Mouse (Mus musculus) embryonic facial prominence, embryonic 14.5 days (tissue): ENCODE measurements around the gene Cbx4. TPM values are rescaled to one million over a fixed set of nuclear protein-coding genes. Genes with fewer than 3 reads are reported as not detected.
A peak's percentile ranks its signal among the peaks of the same experiment; 100 is the strongest.

Source experiments
- ATAC-seq: fragments of 200-750 bp; cut with Nextera tagmentation; 2 replicates; pipeline ENCODE4 v1.8.0; 2017; ENCODE audit warnings: low read depth, moderate number of reproducible peaks, moderate TSS enrichment
- DNase-seq: peaks from one replicate; pipeline ENCODE4 v3.0.0-alpha.2; 2015; ENCODE audit warnings: low spot score
- H3K27ac ChIP-seq: fragments of 300-500 bp; sonication (generic); replicated peaks from 2 replicates; pipeline ENCODE4 v1.5.1; 2014; ENCODE audit warnings: low read depth, mild to moderate bottlenecking, low read length, moderate library complexity
- H3K27me3 ChIP-seq: fragments of 300-500 bp; sonication (generic); replicated peaks from 2 replicates; pipeline ENCODE4 v1.6.1; 2014; ENCODE audit warnings: low read length; ENCODE audit not compliant: control insufficient read depth, insufficient read depth
- H3K36me3 ChIP-seq: fragments of 300-500 bp; sonication (generic); 2 replicates; pipeline ENCODE4 v1.6.1; 2014; ENCODE audit warnings: low read length, mixed read lengths; ENCODE audit not compliant: control insufficient read depth, insufficient read depth
- H3K4me1 ChIP-seq: fragments of 300-500 bp; sonication (generic); 2 replicates; pipeline ENCODE4 v1.6.1; 2014; ENCODE audit warnings: antibody characterized with exemption, low read length; ENCODE audit not compliant: control insufficient read depth, insufficient read depth
- H3K4me2 ChIP-seq: fragments of 300-500 bp; sonication (generic); 2 replicates; pipeline ENCODE4 v1.6.1; 2014; ENCODE audit warnings: low read depth, mild to moderate bottlenecking, low read length, moderate library complexity, mixed read lengths
- H3K4me3 ChIP-seq: fragments of 300-500 bp; sonication (generic); 2 replicates; pipeline ENCODE4 v1.5.1; 2014; ENCODE audit warnings: low read depth, mild to moderate bottlenecking, low read length
- H3K9ac ChIP-seq: fragments of 300-500 bp; sonication (generic); 2 replicates; pipeline ENCODE4 v1.6.1; 2014; ENCODE audit warnings: low read depth, mild to moderate bottlenecking, low read length, moderate library complexity, mixed read lengths
- H3K9me3 ChIP-seq: fragments of 300-500 bp; sonication (generic); 2 replicates; pipeline ENCODE4 v1.6.1; 2016; ENCODE audit warnings: low read length; ENCODE audit not compliant: control insufficient read depth
- WGBS: fragments of 180-500 bp; shearing (Covaris S2); extraction: QIAGEN DNeasy Blood & Tissue Kit; methylation state at CpG from one replicate; pipeline ENCODE4 v1.1.7; 2014; 5-methylcytosine and 5-hydroxymethylcytosine counted together
- polyA plus RNA-seq: library from polyadenylated mRNA; unstranded; fragments of >200 nt; fragmentation: Nextera tagmentation; extraction: Ambion mirVana; gene quantifications from 2 replicates; pipeline ENCODE4 v1.2.1, GENCODE M21; 2014

Cbx4 gene
- polyA plus RNA-seq, 1 experiment from 2014 or later: 11.0 TPM

DNA sequence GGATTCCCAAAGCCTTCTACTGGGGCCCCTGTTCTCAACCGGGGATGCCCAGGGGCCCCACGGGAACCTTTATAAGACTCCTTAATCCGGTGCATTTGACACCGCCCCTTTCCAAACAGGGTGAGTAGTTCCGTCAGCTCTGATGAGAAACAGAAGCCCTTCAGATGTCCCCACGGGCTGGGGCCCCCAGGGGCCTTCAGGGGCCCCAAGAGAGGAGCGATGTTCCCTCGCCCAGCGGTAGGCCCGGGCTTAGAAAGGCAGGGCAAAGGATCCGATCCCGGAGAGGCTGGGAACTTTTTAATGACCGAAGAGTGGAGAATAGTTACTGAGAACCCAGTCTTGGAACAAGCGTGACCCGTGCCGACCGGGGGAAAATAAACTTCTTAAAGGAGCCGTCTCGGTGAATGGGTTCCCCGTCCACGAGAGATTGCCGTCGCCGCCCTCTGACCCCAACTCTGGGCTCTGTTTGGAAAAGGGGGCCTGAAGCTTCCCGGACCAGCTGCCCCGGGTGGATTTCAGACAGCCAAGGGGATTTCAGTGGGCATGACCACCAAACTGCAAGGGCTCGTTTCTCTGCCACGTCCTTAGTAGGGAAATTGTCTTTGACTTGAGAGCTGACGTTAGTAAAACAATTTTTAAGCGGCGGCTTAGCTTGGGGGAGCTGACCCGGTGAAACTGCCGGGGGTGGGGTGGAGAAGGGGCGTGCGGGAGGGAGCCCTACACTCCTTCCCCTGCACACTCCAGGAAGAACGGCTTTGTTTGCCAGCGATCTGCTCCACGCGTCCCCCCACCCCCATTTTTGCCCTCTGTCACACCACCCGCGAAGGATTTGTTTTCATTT, 3.4 kb upstream of the Cbx4 start:
- Histone ChIP-seq H3K9me3 (no peaks in the 10 kb centered on the region), H3K27me3 (peaks cover 41% of the 10 kb centered on the region), H3K4me2 (peak overlapping the region; percentile 99), H3K36me3 (no peaks in the 10 kb centered on the region), H3K27ac (no peak overlapping the region), H3K4me1 (peaks cover 42% of the 10 kb centered on the region), H3K9ac (no peak overlapping the region), H3K4me3 (peak overlapping the region; percentile 60)
- 2% methylated on average over 41 of the region's 41 CpGs for whole genome bisulfite sequencing
- ATAC-seq: no peak
- DNase-seq: no peak

DNA sequence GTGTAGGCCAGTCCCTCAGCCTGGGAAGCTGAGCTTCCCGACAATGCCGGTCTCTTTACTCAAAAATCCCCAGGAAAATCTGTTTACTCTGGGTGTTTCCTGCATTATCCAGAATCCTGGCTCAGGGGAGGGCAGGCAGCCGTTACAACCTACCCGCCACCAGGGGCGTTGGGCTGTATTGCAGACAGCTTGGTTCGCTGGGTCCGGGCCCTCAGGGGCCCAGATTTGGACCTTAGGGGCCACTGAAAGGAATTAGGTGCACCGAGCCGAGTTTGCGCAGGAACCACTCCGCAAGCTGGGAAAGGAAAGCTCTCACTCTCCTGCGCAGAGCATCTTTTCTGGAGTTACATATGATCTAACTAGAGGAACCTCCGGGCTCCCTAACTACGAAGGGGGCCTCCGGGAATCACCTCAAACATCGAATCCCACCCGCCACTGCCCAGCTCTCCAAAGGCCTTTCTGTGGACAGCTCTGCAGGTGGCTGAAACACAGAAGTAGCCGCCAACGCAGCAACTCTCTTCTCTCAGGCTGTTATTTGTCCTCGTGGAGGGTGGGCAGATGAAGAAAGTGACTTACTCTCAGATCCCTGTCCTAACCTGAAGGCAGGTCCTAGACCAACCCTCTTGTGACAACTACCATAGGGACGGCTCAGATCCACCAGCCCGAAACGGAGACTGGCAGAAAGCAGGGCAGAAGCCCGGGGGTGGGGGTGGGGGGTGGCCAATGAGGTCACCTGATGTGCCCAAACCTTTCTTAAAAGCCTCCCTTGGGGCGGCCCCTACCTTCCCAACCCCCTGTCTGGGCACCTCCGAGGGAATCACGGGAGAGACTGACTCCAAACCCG, 2.6 kb upstream of the Cbx4 start:
- Histone ChIP-seq H3K27ac (no peak overlapping the region), H3K4me3 (no peak overlapping the region; the same call in 1 of the 2 replicates), H3K9ac (no peak overlapping the region), H3K4me1 (peaks cover 51% of the 10 kb centered on the region), H3K27me3 (peaks cover 41% of the 10 kb centered on the region), H3K4me2 (peak overlapping the region; percentile 99; the same call in 1 of the 2 replicates), H3K9me3 (no peaks in the 10 kb centered on the region), H3K36me3 (no peaks in the 10 kb centered on the region)
- DNase-seq: no peak
- ATAC-seq: no peak
- WGBS: 2% methylated on average over 27 of the region's 28 CpGs

DNA sequence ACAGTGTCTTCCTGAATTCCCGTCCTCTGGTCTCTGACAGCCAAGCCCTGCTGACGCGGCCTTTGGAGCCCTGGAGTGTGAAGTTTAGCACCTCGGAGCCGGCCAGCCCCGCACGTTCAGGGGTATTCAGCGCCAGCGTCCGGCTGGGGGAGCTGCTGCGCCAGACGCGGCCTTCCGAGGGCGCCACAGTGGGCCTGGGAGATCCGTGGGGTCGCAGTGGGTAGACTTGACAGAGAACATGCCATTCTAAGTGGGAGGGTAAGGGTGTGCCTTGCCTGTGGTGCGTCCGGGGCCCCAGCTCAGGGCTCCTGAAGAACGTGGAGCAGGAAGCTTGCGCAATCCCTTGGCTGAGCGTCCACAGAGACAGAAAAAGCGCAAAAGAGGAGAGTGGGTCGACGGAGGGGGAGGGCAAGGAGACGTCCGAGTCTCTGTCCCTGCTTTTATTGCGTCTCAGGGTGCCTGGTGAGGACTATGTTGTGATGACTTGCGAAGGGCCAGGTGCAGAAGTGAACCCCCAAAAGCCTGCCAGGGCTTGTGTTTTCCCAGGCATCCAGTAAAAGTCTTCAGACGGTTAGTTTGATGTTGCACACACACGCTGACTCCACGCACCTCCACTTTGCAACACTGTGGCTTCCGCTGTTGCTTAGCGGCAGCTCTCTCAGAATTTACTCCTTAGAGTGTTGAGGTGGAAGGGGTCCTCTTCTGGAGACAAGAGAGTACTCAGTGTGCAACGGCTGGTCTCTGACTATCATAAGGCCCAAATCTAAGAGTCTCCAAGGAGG, 1.5 kb upstream of the Cbx4 start:
- Histone ChIP-seq H3K27ac (no peak overlapping the region), H3K4me3 (peak overlapping the region; percentile 13; the same call in 1 of the 2 replicates), H3K36me3 (peaks cover under 1% of the 10 kb centered on the region), H3K9ac (no peak overlapping the region), H3K4me2 (peak overlapping the region; percentile 29; the same call in 1 of the 2 replicates), H3K9me3 (no peaks in the 10 kb centered on the region), H3K27me3 (peaks cover 44% of the 10 kb centered on the region), H3K4me1 (peaks cover 62% of the 10 kb centered on the region)
- ATAC-seq (no peak), DNase-seq (no peak)
- WGBS: 3% methylated on average over 35 of the region's 35 CpGs

GRCm38 (mm10) chr11:119085279-119086062, 550 bp downstream of the Cbx4 start:
- Histone ChIP-seq H3K9ac (peak overlapping the region; percentile 94), H3K36me3 (peaks cover 21% of the 10 kb centered on the region), H3K27me3 (peaks cover 64% of the 10 kb centered on the region), H3K4me2 (peak overlapping the region; percentile 93), H3K9me3 (no peaks in the 10 kb centered on the region), H3K4me1 (peaks cover 58% of the 10 kb centered on the region), H3K27ac (peak overlapping the region; percentile 99), H3K4me3 (peak overlapping the region; percentile 98)
- DNase-seq: peak; percentile 85
- WGBS: under 1% methylated on average over 30 of the region's 66 CpGs
- ATAC-seq: peak; percentile 41

GRCm38 (mm10) chr11:119084446-119085278, 1.4 kb downstream of the Cbx4 start:
- peak overlapping the region; percentile 93 for H3K4me2 ChIP-seq
- no peak for ATAC-seq
- H3K36me3 ChIP-seq: peaks cover 26% of the 10 kb centered on the region
- peak overlapping the region; percentile 98 for H3K4me3 ChIP-seq
- no peaks in the 10 kb centered on the region for H3K9me3 ChIP-seq
- peaks cover 52% of the 10 kb centered on the region for H3K4me1 ChIP-seq
- peaks cover 57% of the 10 kb centered on the region for H3K27me3 ChIP-seq
- H3K27ac ChIP-seq: peak overlapping the region; percentile 99
- DNase-seq: peak; percentile 53
- H3K9ac ChIP-seq: peak overlapping the region; percentile 94
- 1% methylated on average over 17 of the region's 18 CpGs for WGBS

DNA sequence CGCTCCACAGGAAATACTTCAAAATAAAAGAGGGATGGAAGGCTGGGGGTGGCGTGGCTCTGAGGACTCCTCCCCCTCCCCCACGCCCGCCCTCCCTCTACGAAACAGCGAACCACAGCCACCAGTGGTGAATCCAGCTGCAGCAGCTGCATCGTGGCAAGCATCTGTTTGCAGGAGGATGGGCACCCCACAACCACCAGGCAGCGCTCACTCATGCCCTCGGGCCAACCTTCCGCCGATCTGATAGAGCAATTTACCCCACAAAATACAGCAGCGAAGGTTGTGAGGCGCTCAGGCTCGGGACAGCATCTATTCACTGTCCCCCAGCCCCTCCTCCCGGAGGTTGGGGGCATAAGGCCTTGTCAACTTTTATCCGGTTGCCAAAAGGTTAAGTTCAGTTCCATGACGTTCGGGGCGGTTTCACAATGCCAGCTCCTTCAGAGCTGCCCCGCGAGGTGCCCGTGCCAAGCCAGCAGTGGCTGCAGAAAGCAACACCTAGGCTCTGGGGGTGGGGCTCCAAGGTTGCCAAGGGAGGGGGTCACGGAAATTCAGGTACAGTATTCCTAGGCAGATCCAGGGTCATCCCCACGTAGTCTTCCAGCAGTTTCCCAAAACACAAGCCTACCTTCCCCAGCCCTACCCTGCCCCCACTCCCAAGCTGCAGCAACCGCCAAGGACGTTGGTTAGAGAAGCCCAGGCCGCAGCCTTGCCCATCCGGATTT, 2.1 kb downstream of the Cbx4 start:
- Histone ChIP-seq H3K36me3 (peaks cover 32% of the 10 kb centered on the region), H3K27me3 (peaks cover 49% of the 10 kb centered on the region)
- no peak for ATAC-seq

More for the DNA sequence above, 2.1 kb downstream of the Cbx4 start:
- no peaks in the 10 kb centered on the region for H3K9me3 ChIP-seq
- peak overlapping the region; percentile 99; the same call in 1 of the 2 replicates for H3K27ac ChIP-seq
- peaks cover 52% of the 10 kb centered on the region for H3K4me1 ChIP-seq
- peak overlapping the region; percentile 94 for H3K9ac ChIP-seq
- peak overlapping the region; percentile 98 for H3K4me3 ChIP-seq
- 6% methylated on average over 26 of the region's 28 CpGs for WGBS
- peak overlapping the region; percentile 93 for H3K4me2 ChIP-seq
- peak; percentile 63 for DNase-seq
